In the genomic region with DNA sequence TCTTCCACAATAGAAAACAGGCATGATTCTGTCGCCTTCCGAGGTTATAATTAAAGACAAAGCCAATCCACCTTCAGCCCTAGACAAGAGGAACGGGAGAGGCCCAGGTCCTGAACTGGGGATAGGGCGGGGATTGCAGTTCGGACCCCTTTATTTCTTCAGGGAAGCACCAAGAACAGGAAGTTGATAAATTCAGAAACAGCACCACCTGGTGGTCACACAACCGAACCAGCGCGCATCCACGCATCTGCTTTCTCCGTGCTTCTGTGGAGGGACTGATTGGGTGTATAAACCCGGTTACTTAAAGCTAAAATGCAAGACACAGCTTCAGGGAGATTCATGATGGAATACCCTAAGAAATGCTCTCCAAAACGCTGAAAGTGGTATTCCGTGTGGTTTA, we compare ENCODE assay signal across 8 mouse cellular contexts.
A peak's percentile ranks its signal among the peaks of the same experiment; 100 is the strongest.
DNase-seq lines count a peak whose midpoint lies in the region; ATAC-seq and TF ChIP-seq lines count a peak whose summit lies in the region.

No protein-coding gene starts in this region.

- H3K4me2 ChIP-seq in kidney, embryonic 15.5 days, result no peak overlapping the region
- no peak overlapping the region for H3K4me2 ChIP-seq in limb, embryonic 11.5 days (ENCODE audit: low read depth, severe bottlenecking)
- no peak overlapping the region for H3K4me2 ChIP-seq in stomach, postnatal 0 days (replicated peaks; ENCODE audit: low read depth)

- intact Hi-C loops in gastrocnemius, postnatal 14 days (cut with DNase I; ENCODE audit: low total_unique reads), result no loop called here

- TF ChIP-seq CTCF in stomach, postnatal 0 days (IDR thresholded peaks at IDR 0.05; ENCODE audit: low read depth), result peak; percentile 85

- no peak overlapping the region for H3K9ac ChIP-seq in kidney, embryonic 15.5 days
- H3K9ac ChIP-seq in limb, embryonic 11.5 days (ENCODE audit: low read length), result no peak overlapping the region
- no peak overlapping the region for H3K9ac ChIP-seq in stomach, postnatal 0 days (ENCODE audit: low read length)

- no peaks in the 10 kb centered on the region for H3K4me1 ChIP-seq in kidney, embryonic 15.5 days
- H3K4me1 ChIP-seq in limb, embryonic 11.5 days (ENCODE audit: control insufficient read depth, insufficient read depth, low read length), result no peaks in the 10 kb centered on the region
- no peaks in the 10 kb centered on the region for H3K4me1 ChIP-seq in stomach, postnatal 0 days (replicated peaks; ENCODE audit: control insufficient read depth, insufficient read depth)

- ATAC-seq in kidney, embryonic 15.5 days (replicated peaks; ENCODE audit: low FRiP score), result no peak
- ATAC-seq in limb, embryonic 11.5 days (ENCODE audit: insufficient number of reproducible peaks, low FRiP score, low TSS enrichment, low read depth), result no peak
- no peak for ATAC-seq in stomach, postnatal 0 days (ENCODE audit: low FRiP score, low TSS enrichment)

- WGBS in kidney, embryonic 15.5 days, result 7% methylated on average over 13 of the region's 13 CpGs
- WGBS in limb, embryonic 11.5 days, result 5% methylated on average over 13 of the region's 13 CpGs
- WGBS in stomach, postnatal 0 days, result 6% methylated on average over 13 of the region's 13 CpGs

- H3K4me3 ChIP-seq in kidney, embryonic 15.5 days (replicated peaks), result no peak overlapping the region
- no peak overlapping the region for H3K4me3 ChIP-seq in limb, embryonic 11.5 days (ENCODE audit: low read depth, low read length)
- no peak overlapping the region for H3K4me3 ChIP-seq in stomach, postnatal 0 days (ENCODE audit: low read depth, low read length)

- 0 out of 2 replicates have a peak, but pooled peaks cover 4% of the 10 kb centered on the region for H3K27me3 ChIP-seq in kidney, embryonic 15.5 days
- H3K27me3 ChIP-seq in limb, embryonic 11.5 days (ENCODE audit: control insufficient read depth, insufficient read depth, low read length), result no peaks in the 10 kb centered on the region
- no peaks in the 10 kb centered on the region; the same call in 1 of the 2 replicates for H3K27me3 ChIP-seq in stomach, postnatal 0 days (ENCODE audit: control insufficient read depth, insufficient read depth, low read length)

- H3K36me3 ChIP-seq in kidney, embryonic 15.5 days, result no peaks in the 10 kb centered on the region
- no peaks in the 10 kb centered on the region for H3K36me3 ChIP-seq in limb, embryonic 11.5 days (ENCODE audit: control insufficient read depth, insufficient read depth, low read length)
- no peaks in the 10 kb centered on the region for H3K36me3 ChIP-seq in stomach, postnatal 0 days (ENCODE audit: control insufficient read depth, insufficient read depth, low read length)

- no peak overlapping the region for H3K27ac ChIP-seq in kidney, embryonic 15.5 days
- no peak overlapping the region for H3K27ac ChIP-seq in limb, embryonic 11.5 days (replicated peaks; ENCODE audit: low read depth, low read length)
- no peak overlapping the region for H3K27ac ChIP-seq in stomach, postnatal 0 days (replicated peaks)

- no peak for TF ChIP-seq EP300 in stomach, postnatal 0 days (optimal IDR thresholded peaks at IDR 0.05)

- H3K9me3 ChIP-seq in kidney, embryonic 15.5 days (replicated peaks), result no peaks in the 10 kb centered on the region
- no peaks in the 10 kb centered on the region for H3K9me3 ChIP-seq in limb, embryonic 11.5 days (ENCODE audit: control insufficient read depth, low read length)
- no peaks in the 10 kb centered on the region for H3K9me3 ChIP-seq in stomach, postnatal 0 days (ENCODE audit: control insufficient read depth, low read length)

- peak; percentile 72 for DNase-seq in kidney, adult 18-20 months
- DNase-seq in cerebellum, postnatal 4 days (ENCODE audit: low spot score in 2 of 2), result peak; percentile 80 to 87
- peak; percentile 61 for DNase-seq in gastrocnemius, postnatal 14 days
- DNase-seq in induced T-regulatory cell, adult 2 months (ENCODE audit: low read depth), result peak; percentile 61
- peak; percentile 89 for DNase-seq in limb, embryonic 11.5 days (ENCODE audit: low spot score)
- DNase-seq in naive thymus-derived CD4-positive, alpha-beta T cell, adult 2 months (ENCODE audit: low read depth), result peak; percentile 52
- DNase-seq in stomach, postnatal 0 days (ENCODE audit: low spot score), result peak; percentile 72
